Mouse (Mus musculus) ES-E14 (cell line): Measurements from ENCODE around the gene Zc2hc1b. TPM values are rescaled to one million over a fixed set of nuclear protein-coding genes. Genes with fewer than 3 reads are reported as not detected.

Experiments used
- DNase-seq: peaks from one replicate; pipeline ENCODE4 v3.0.0-alpha.2; 2013; ENCODE audit warnings: low read depth, low spot score
- H3K27ac ChIP-seq: 2 replicates; pipeline ENCODE4 v1.5.1; 2012; ENCODE audit warnings: low read depth, mild to moderate bottlenecking, low read length, moderate library complexity, mixed read lengths; ENCODE audit not compliant: poor library complexity, insufficient read depth, severe bottlenecking
- H3K36me3 ChIP-seq: 2 replicates; pipeline ENCODE4 v1.6.1; 2012; ENCODE audit warnings: mild to moderate bottlenecking, low read length, moderate library complexity, mixed read lengths; ENCODE audit not compliant: control insufficient read depth, poor library complexity, insufficient read depth, severe bottlenecking
- H3K4me1 ChIP-seq, 2 experiments: fragments of 150-350 bp in 1 of 2; sonication (generic) in 1 of 2; 2 replicates each; pipeline ENCODE4 v1.6.1; 2012; ENCODE audit warnings: low read length in 2 of 2, mild to moderate bottlenecking in 1 of 2, mixed read lengths in 1 of 2; ENCODE audit not compliant: control insufficient read depth in 2 of 2, insufficient read depth in 2 of 2, poor library complexity in 1 of 2
- H3K4me3 ChIP-seq, 2 experiments: fragments of 150-350 bp in 1 of 2; sonication (generic) in 1 of 2; 2 replicates each; pipeline ENCODE4 v1.5.1; 2012; ENCODE audit warnings: low read length in 2 of 2, low read depth in 1 of 2, mild to moderate bottlenecking in 1 of 2, mixed read lengths in 1 of 2; ENCODE audit not compliant: insufficient read depth in 1 of 2, poor library complexity in 1 of 2, severe bottlenecking in 1 of 2
- H3K9ac ChIP-seq: 2 replicates; pipeline ENCODE4 v1.6.1; 2012; ENCODE audit warnings: low read depth, mild to moderate bottlenecking, low read length, mixed read lengths; ENCODE audit not compliant: poor library complexity, insufficient read depth, severe bottlenecking
- H3K9me3 ChIP-seq: fragments of 150-350 bp; sonication (generic); 2 replicates; pipeline ENCODE4 v1.6.1; 2012; ENCODE audit warnings: low read depth, mild to moderate bottlenecking, low read length; ENCODE audit not compliant: control insufficient read depth, insufficient read depth
- CHD2 ChIP-seq: IDR thresholded peaks from 2 replicates; pipeline ENCODE4 v1.6.1; 2014; ENCODE audit warnings: mild to moderate bottlenecking, low read depth, low read length, inconsistent platforms
- HCFC1 ChIP-seq: IDR thresholded peaks from 2 replicates; pipeline ENCODE4 v1.6.1; 2012; ENCODE audit warnings: low read length, inconsistent platforms, borderline replicate concordance; ENCODE audit not compliant: insufficient read depth
- MAFK ChIP-seq: IDR thresholded peaks from 2 replicates; pipeline ENCODE4 v1.6.1; 2014; ENCODE audit warnings: mild to moderate bottlenecking, low read depth, low read length, inconsistent platforms; ENCODE audit not compliant: insufficient read depth
- ZC3H11A ChIP-seq: IDR thresholded peaks from 2 replicates; pipeline ENCODE4 v1.6.1; 2012; ENCODE audit warnings: low read depth, mild to moderate bottlenecking, inconsistent platforms, low read length, borderline replicate concordance
- ZNF384 ChIP-seq: IDR thresholded peaks from 2 replicates; pipeline ENCODE4 v1.6.1; 2012; ENCODE audit warnings: low read depth, low read length, inconsistent platforms
- in situ Hi-C, 2 experiments: fragments of 600-800 bp; cut with MboI; formaldehyde crosslinking; loops; one replicate each; pipeline ENCODE4 v1.15.1; 2025; ENCODE audit warnings: low sequenced_read_pairs in 2 of 2, inconsistent platforms in 1 of 2; ENCODE audit not compliant: unreplicated experiment in 2 of 2
- total RNA-seq: library from RNA; depleted of rRNA; stranded (reverse); fragments of 300-350 nt; gene quantifications from 2 replicates; pipeline ENCODE4 v1.2.3, GENCODE M21; 2012; rRNA removed

Gene Zc2hc1b
- total RNA-seq, 1 experiment: not detected

DNA sequence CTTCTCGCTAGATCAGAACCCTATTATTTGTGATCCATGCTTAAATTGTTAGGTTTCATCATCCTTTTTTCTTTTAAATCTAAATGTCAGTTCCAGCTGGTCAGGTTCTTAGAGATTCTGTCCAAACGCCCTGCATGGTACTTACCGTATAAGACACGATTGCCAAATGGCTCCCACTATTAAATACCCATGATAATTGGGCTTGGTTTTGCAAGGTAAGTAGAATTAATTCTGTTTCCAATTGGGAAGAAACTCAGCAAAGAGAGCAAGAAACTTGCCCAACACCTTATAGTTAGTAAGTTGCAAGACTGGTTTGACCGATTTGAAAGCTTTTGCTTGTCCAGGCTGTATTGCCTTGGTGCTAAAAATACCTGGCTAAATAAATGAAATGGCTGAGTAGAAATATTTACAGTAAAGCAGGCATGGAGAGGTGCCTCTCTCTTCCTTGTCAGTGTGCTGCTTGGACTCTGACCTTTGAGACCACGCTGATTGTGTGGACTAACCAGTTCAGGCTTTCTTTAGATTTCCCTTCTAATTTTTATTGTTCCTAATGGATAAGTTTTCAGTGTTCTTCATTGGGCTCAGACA is 77.7 kb downstream of the Zc2hc1b start:
- Histone ChIP-seq H3K36me3 (no peaks in the 10 kb centered on the region), H3K9ac (no peak overlapping the region), H3K9me3 (no peaks in the 10 kb centered on the region), H3K4me3 (no peak overlapping the region), H3K4me1 (no peaks in the 10 kb centered on the region), H3K27ac (no peak overlapping the region)
- in situ Hi-C loops: no loop called here
- DNase-seq: no peak
- TF ChIP-seq ZNF384 (no peak), HCFC1 (no peak), CHD2 (no peak), ZC3H11A (no peak), MAFK (no peak)

Other genes starting within 250 kb of the Zc2hc1b start
- 0.90 and 2.5 TPM in 2 replicates for gene Stx11, start 213.7 kb downstream of the Zc2hc1b start, total RNA-seq
- 34.1 and 37.7 TPM in 2 replicates for gene Sf3b5, start 172.7 kb downstream of the Zc2hc1b start, total RNA-seq
- 1.2 and 13.4 TPM in 2 replicates for gene Plagl1, start 117.5 kb downstream of the Zc2hc1b start, total RNA-seq
- 34.5 and 38.6 TPM in 2 replicates for gene Ltv1, start 15.1 kb upstream of the Zc2hc1b start, total RNA-seq